Mouse (Mus musculus): Measurements from ENCODE around the gene Themis.

- TF ChIP-seq POLR2A (IDR thresholded peaks at IDR 0.05; ENCODE audit: insufficient read length, low read depth) (no peak), REST (IDR thresholded peaks at IDR 0.05; ENCODE audit: insufficient read depth, insufficient read length) (no peak), CEBPB (IDR thresholded peaks at IDR 0.05; ENCODE audit: insufficient read depth, poor library complexity, severe bottlenecking) (no peak), MYOG (IDR thresholded peaks at IDR 0.05; ENCODE audit: control insufficient read depth in 1 of 3, insufficient read depth in 1 of 3, insufficient read length in 2 of 3, low read depth in 2 of 3) (no peak), TCF12 (IDR thresholded peaks at IDR 0.05; ENCODE audit: insufficient read depth, poor library complexity, severe bottlenecking) (no peak), POLR2AphosphoS2 (IDR thresholded peaks at IDR 0.05; ENCODE audit: insufficient read length, low read depth) (no peak), USF1 (IDR thresholded peaks at IDR 0.05; ENCODE audit: low read depth) (peak; percentile 56), SRF (IDR thresholded peaks at IDR 0.05; ENCODE audit: control insufficient read depth, insufficient read length, low read depth) (no peak), MYOD1 (IDR thresholded peaks at IDR 0.05; ENCODE audit: control insufficient read depth in 1 of 3, insufficient read length in 2 of 3, low read depth in 2 of 3) (no peak), MAX (IDR thresholded peaks at IDR 0.05; ENCODE audit: low read depth) (no peak), E2F4 (IDR thresholded peaks at IDR 0.05; ENCODE audit: insufficient read depth) (no peak)
Observed at GRCm38 (mm10) chr10:28636096-28636495, 32.1 kb upstream of the Themis start.

Data from myocyte (in vitro differentiated cells).